ENCODE assay signal across 9 mouse cellular contexts in the genomic region with DNA sequence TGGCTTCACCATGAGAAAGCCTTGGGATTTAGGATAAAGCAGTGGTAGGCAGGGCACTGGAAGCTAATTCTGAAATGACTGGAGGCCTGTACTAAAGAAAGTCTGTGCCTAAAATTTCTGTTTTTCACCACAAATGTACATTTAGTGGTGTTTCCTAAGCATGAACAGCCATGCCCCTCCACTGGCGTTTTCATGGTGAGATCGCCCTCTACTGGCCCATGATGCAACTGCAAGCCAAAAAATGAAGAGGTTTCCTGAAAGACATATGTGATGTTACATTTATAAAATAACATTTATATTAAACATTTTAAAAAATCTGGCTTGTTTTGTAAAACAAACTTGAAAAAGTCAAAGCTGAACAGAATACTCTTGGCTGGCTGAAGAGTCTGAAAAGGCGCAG. TPM values are rescaled to one million over a fixed set of nuclear protein-coding genes. Genes with fewer than 3 reads are reported as not detected.
DNase-seq lines count a peak whose midpoint lies in the region; ATAC-seq and TF ChIP-seq lines count a peak whose summit lies in the region.
"Had no signal": no experiment of that assay in that cellular context is flagged by ENCODE, and none has a peak within 500 bp of the region (broad histone marks: within the 10 kb centered on the region; RNA-seq: fewer than 3 reads in every experiment).

No protein-coding gene starts in this region.

- no peak for ATAC-seq in frontal cortex, adult (ENCODE audit: low TSS enrichment)
- no peak for ATAC-seq in midbrain, embryonic 14.5 days (ENCODE audit: low FRiP score, low TSS enrichment)
- no peak for ATAC-seq in midbrain, embryonic 16.5 days
- peak; percentile 66 for ATAC-seq in forebrain, postnatal 0 days
- ATAC-seq in megakaryocyte-erythroid progenitor cell, adult 5-6 weeks (replicated peaks; ENCODE audit: low FRiP score, low TSS enrichment, poor library complexity, severe bottlenecking) = no peak

- H3K9me3 ChIP-seq in midbrain, embryonic 14.5 days (ENCODE audit: control insufficient read depth, low read length) = no peaks in the 10 kb centered on the region
- H3K9me3 ChIP-seq in midbrain, embryonic 16.5 days (replicated peaks; ENCODE audit: control insufficient read depth, low read length, poor library complexity, severe bottlenecking) = no peaks in the 10 kb centered on the region
- H3K9me3 ChIP-seq in forebrain, postnatal 0 days (ENCODE audit: low read length) = no peaks in the 10 kb centered on the region
- H3K9me3 ChIP-seq: megakaryocyte, embryonic 14.5 days had no signal

- peak; percentile 88 for TF ChIP-seq CTCF in brain, embryonic 14.5 days (IDR thresholded peaks at IDR 0.05; ENCODE audit: borderline replicate concordance, extremely low read depth, insufficient read depth, insufficient read length)
- peak; percentile 88 for TF ChIP-seq CTCF in forebrain, postnatal 0 days (IDR thresholded peaks at IDR 0.05; ENCODE audit: low read depth)

- H3K4me3 ChIP-seq in midbrain, embryonic 14.5 days (replicated peaks; ENCODE audit: low read depth, low read length) = no peak overlapping the region
- H3K4me3 ChIP-seq in midbrain, embryonic 16.5 days (ENCODE audit: low read depth, low read length) = no peak overlapping the region
- no peak overlapping the region for H3K4me3 ChIP-seq in forebrain, postnatal 0 days (ENCODE audit: low read depth, low read length)
- H3K4me3 ChIP-seq: megakaryocyte, embryonic 14.5 days had no signal

- no peak for TF ChIP-seq POLR2A in brain, embryonic 14.5 days (IDR thresholded peaks at IDR 0.05; ENCODE audit: borderline replicate concordance, extremely low read depth, insufficient read depth, insufficient read length, poor library complexity, severe bottlenecking)

- H3K9ac ChIP-seq in midbrain, embryonic 14.5 days (replicated peaks; ENCODE audit: low read length) = 0 out of 2 replicates have a peak overlapping the region, but pooled peaks have one; percentile 9
- no peak overlapping the region for H3K9ac ChIP-seq in midbrain, embryonic 16.5 days (ENCODE audit: low read depth, low read length)
- no peak overlapping the region for H3K9ac ChIP-seq in forebrain, postnatal 0 days

- DNase-seq in frontal cortex, postnatal 36 days (ENCODE audit: low spot score in 2 of 2) = peak; percentile 66 to 69
- peak; percentile 83 for DNase-seq in midbrain, embryonic 14.5 days
- DNase-seq in brain, embryonic 14.5 days (ENCODE audit: low read depth) = peak; percentile 72
- peak; percentile 88 for DNase-seq in forebrain, postnatal 0 days
- peak; percentile 58 for DNase-seq in lung, postnatal 36 days

- H3K36me3 ChIP-seq in midbrain, embryonic 14.5 days (ENCODE audit: control insufficient read depth, insufficient read depth, low read length) = peaks cover 43% of the 10 kb centered on the region
- peaks cover 25% of the 10 kb centered on the region for H3K36me3 ChIP-seq in midbrain, embryonic 16.5 days (ENCODE audit: control insufficient read depth, insufficient read depth, low read length)
- peaks cover 72% of the 10 kb centered on the region for H3K36me3 ChIP-seq in forebrain, postnatal 0 days (ENCODE audit: insufficient read depth)

- H3K4me2 ChIP-seq in midbrain, embryonic 14.5 days (ENCODE audit: low read length) = no peak overlapping the region
- H3K4me2 ChIP-seq in midbrain, embryonic 16.5 days (ENCODE audit: low read length) = no peak overlapping the region
- no peak overlapping the region for H3K4me2 ChIP-seq in forebrain, postnatal 0 days (ENCODE audit: low read depth)

- no peaks in the 10 kb centered on the region for H3K4me1 ChIP-seq in midbrain, embryonic 14.5 days (ENCODE audit: control insufficient read depth, insufficient read depth, low read length)
- H3K4me1 ChIP-seq in midbrain, embryonic 16.5 days (ENCODE audit: control insufficient read depth, insufficient read depth, low read length) = no peaks in the 10 kb centered on the region
- no peaks in the 10 kb centered on the region for H3K4me1 ChIP-seq in forebrain, postnatal 0 days (ENCODE audit: insufficient read depth)

- H3K27ac ChIP-seq in midbrain, embryonic 14.5 days (replicated peaks; ENCODE audit: low read depth, low read length) = no peak overlapping the region
- no peak overlapping the region for H3K27ac ChIP-seq in midbrain, embryonic 16.5 days (ENCODE audit: low read length)
- no peak overlapping the region for H3K27ac ChIP-seq in forebrain, postnatal 0 days (ENCODE audit: low read depth, low read length)

- 31% methylated on average over 3 of the region's 3 CpGs for WGBS in midbrain, embryonic 14.5 days
- 34% methylated on average over 3 of the region's 3 CpGs for WGBS in midbrain, embryonic 16.5 days
- 30% methylated on average over 3 of the region's 3 CpGs for WGBS in forebrain, postnatal 0 days

- H3K27me3 ChIP-seq in midbrain, embryonic 14.5 days (ENCODE audit: control insufficient read depth, insufficient read depth, low read length) = no peaks in the 10 kb centered on the region
- no peaks in the 10 kb centered on the region for H3K27me3 ChIP-seq in midbrain, embryonic 16.5 days (ENCODE audit: control insufficient read depth, insufficient read depth, low read depth, low read length)
- no peaks in the 10 kb centered on the region for H3K27me3 ChIP-seq in forebrain, postnatal 0 days (ENCODE audit: insufficient read depth, low read length)

RNA-seq across cellular contexts. Expression of gene Relt, which starts 23.3 kb away (rescaled TPM):
- 3.9 and 4.5 TPM in 2 replicates for polyA plus RNA-seq in midbrain, embryonic 14.5 days (2014; fragmentation: Nextera tagmentation; extraction: Ambion mirVana)
- 5.0 and 5.4 TPM in 2 replicates for polyA plus RNA-seq in midbrain, embryonic 16.5 days (2015; fragmentation: Nextera tagmentation; extraction: Ambion mirVana)
- polyA plus RNA-seq in brain, embryonic 14.5 days (2012; rRNA removed) = 6.2 and 7.2 TPM in 2 replicates
- total RNA-seq in forebrain, postnatal 0 days (2014; rRNA removed) = 7.5 and 8.3 TPM in 2 replicates
- 4.4 and 5.1 TPM in 2 replicates for polyA plus RNA-seq in forebrain, postnatal 0 days (2015; fragmentation: Nextera tagmentation; extraction: Ambion mirVana)
- total RNA-seq in megakaryocyte-erythroid progenitor cell, adult 5-6 weeks (2014; fragmentation: Nextera tagmentation) = 8.0 and 10.9 TPM in 2 replicates
- 5.2 and 6.4 TPM in 2 replicates for total RNA-seq in megakaryocyte-erythroid progenitor cell, adult 5-6 weeks (2017)

RNA-seq across cellular contexts. Expression of gene Arhgef17, which starts 45.4 kb away (rescaled TPM):
- polyA plus RNA-seq in midbrain, embryonic 14.5 days (2014; fragmentation: Nextera tagmentation; extraction: Ambion mirVana) = 12.1 and 13.2 TPM in 2 replicates
- polyA plus RNA-seq in midbrain, embryonic 16.5 days (2015; fragmentation: Nextera tagmentation; extraction: Ambion mirVana) = 13.8 and 17.6 TPM in 2 replicates
- polyA plus RNA-seq in brain, embryonic 14.5 days (2012; rRNA removed) = 20.8 and 30.3 TPM in 2 replicates
- total RNA-seq in forebrain, postnatal 0 days (2014; rRNA removed) = 47.9 and 52.7 TPM in 2 replicates
- 9.8 and 12.5 TPM in 2 replicates for polyA plus RNA-seq in forebrain, postnatal 0 days (2015; fragmentation: Nextera tagmentation; extraction: Ambion mirVana)
- total RNA-seq in megakaryocyte-erythroid progenitor cell, adult 5-6 weeks (2014; fragmentation: Nextera tagmentation) = not detected in 2 replicates
- not detected in 2 replicates for total RNA-seq in megakaryocyte-erythroid progenitor cell, adult 5-6 weeks (2017)
